Mouse (Mus musculus): ENCODE data around the gene Nav2.

Nav2 gene

GRCm38 (mm10) chr7:48938190-48938589 is 29.7 kb downstream of the Nav2 start:
- peak; percentile 33 for DNase-seq

GRCm38 (mm10) chr7:48948381-48949108 is 40.0 kb downstream of the Nav2 start:
- DNase-seq = no peak

- DNase-seq = no peak
These were observed 46.0 kb downstream of the Nav2 start for GRCm38 (mm10) chr7:48954501-48954900.

GRCm38 (mm10) chr7:48958528-48959315 is 50.2 kb downstream of the Nav2 start:
- peak; percentile 61 for DNase-seq

- no peak for DNase-seq
These were observed 50.8 kb downstream of the Nav2 start for GRCm38 (mm10) chr7:48959316-48959661.

GRCm38 (mm10) chr7:48960152-48960551 is 51.6 kb downstream of the Nav2 start:
- no peak for DNase-seq

- no peak for DNase-seq
These were observed 53.0 kb downstream of the Nav2 start for GRCm38 (mm10) chr7:48961501-48961900.

- no peak for DNase-seq
These were observed 53.4 kb downstream of the Nav2 start for GRCm38 (mm10) chr7:48961935-48962334.

GRCm38 (mm10) chr7:48963112-48963511 is 54.6 kb downstream of the Nav2 start:
- no peak for DNase-seq

- DNase-seq = no peak
These were observed 55.0 kb downstream of the Nav2 start for GRCm38 (mm10) chr7:48963554-48963953.

- no peak for DNase-seq
These were observed 57.4 kb downstream of the Nav2 start for GRCm38 (mm10) chr7:48965796-48966512.

- DNase-seq = no peak
These were observed 72.5 kb downstream of the Nav2 start for GRCm38 (mm10) chr7:48981013-48981412.

- no peak for DNase-seq
These were observed 73.3 kb downstream of the Nav2 start for GRCm38 (mm10) chr7:48981814-48982213.

GRCm38 (mm10) chr7:48982573-48982972 is 74.1 kb downstream of the Nav2 start:
- no peak for DNase-seq

GRCm38 (mm10) chr7:48991911-48992552 is 83.5 kb downstream of the Nav2 start:
- no peak for DNase-seq

- no peak for DNase-seq
These were observed 86.7 kb downstream of the Nav2 start for GRCm38 (mm10) chr7:48995171-48995570.

- no peak for DNase-seq
These were observed 87.2 kb downstream of the Nav2 start for GRCm38 (mm10) chr7:48995701-48996100.

GRCm38 (mm10) chr7:48996829-48997228 is 88.3 kb downstream of the Nav2 start:
- no peak for DNase-seq

GRCm38 (mm10) chr7:48998097-48998496 is 89.6 kb downstream of the Nav2 start:
- no peak for DNase-seq

- no peak for DNase-seq
These were observed 90.1 kb downstream of the Nav2 start for GRCm38 (mm10) chr7:48998595-48998994.

- DNase-seq = no peak
These were observed 92.3 kb downstream of the Nav2 start for GRCm38 (mm10) chr7:49000816-49001215.

- DNase-seq = peak; percentile 37
These were observed 95.9 kb downstream of the Nav2 start for GRCm38 (mm10) chr7:49004402-49004801.

GRCm38 (mm10) chr7:49006886-49007285 is 98.4 kb downstream of the Nav2 start:
- peak; percentile 25 for DNase-seq

Measured in lung, postnatal 14 days (tissue).